Mouse (Mus musculus) heart, embryonic 16.5 days (tissue): ENCODE results near the gene Vwa8. TPM values are rescaled to one million over a fixed set of nuclear protein-coding genes. Genes with fewer than 3 reads are reported as not detected.
"Not testable (repeated sequence)": the region's sequence is repeated elsewhere in the genome, so short reads cannot be mapped to it uniquely, and the experiment has no call there.

ENCODE experiments used
- ATAC-seq: fragments of 200-750 bp; cut with Nextera tagmentation; replicated peaks from 2 replicates; pipeline ENCODE4 v1.8.0; 2017; ENCODE audit warnings: moderate number of reproducible peaks; ENCODE audit not compliant: insufficient read depth, low FRiP score; ENCODE audit errors: extremely low read depth
- H3K27ac ChIP-seq: fragments of 300-500 bp; sonication (generic); 2 replicates; pipeline ENCODE4 v1.5.1; 2014; ENCODE audit warnings: mild to moderate bottlenecking, low read length, control low read depth, moderate library complexity
- H3K27me3 ChIP-seq: fragments of 300-500 bp; sonication (generic); 2 replicates; pipeline ENCODE4 v1.6.1; 2014; ENCODE audit warnings: low read length, mixed read lengths; ENCODE audit not compliant: control insufficient read depth, insufficient read depth
- H3K36me3 ChIP-seq: fragments of 300-500 bp; sonication (generic); 2 replicates; pipeline ENCODE4 v1.6.1; 2014; ENCODE audit not compliant: control insufficient read depth, insufficient read depth
- H3K4me1 ChIP-seq: fragments of 300-500 bp; sonication (generic); 2 replicates; pipeline ENCODE4 v1.6.1; 2014; ENCODE audit warnings: low read length, mixed read lengths; ENCODE audit not compliant: control insufficient read depth, insufficient read depth
- H3K4me2 ChIP-seq: fragments of 300-500 bp; sonication (generic); 2 replicates; pipeline ENCODE4 v1.6.1; 2014; ENCODE audit warnings: low read depth, mild to moderate bottlenecking, control low read depth, low read length
- H3K4me3 ChIP-seq: fragments of 300-500 bp; sonication (generic); 2 replicates; pipeline ENCODE4 v1.5.1; 2014; ENCODE audit warnings: mild to moderate bottlenecking, control low read depth, low read length
- H3K9ac ChIP-seq: fragments of 300-500 bp; sonication (generic); 2 replicates; pipeline ENCODE4 v1.6.1; 2014; ENCODE audit warnings: low read length, control low read depth
- H3K9me3 ChIP-seq: fragments of 300-500 bp; sonication (generic); replicated peaks from 2 replicates; pipeline ENCODE4 v1.6.1; 2016; ENCODE audit warnings: low read length; ENCODE audit not compliant: control insufficient read depth
- WGBS: fragments of 180-500 bp; shearing (Covaris S2); extraction: QIAGEN DNeasy Blood & Tissue Kit; methylation state at CpG from one replicate; pipeline ENCODE4 v1.1.7; 2014; 5-methylcytosine and 5-hydroxymethylcytosine counted together
- polyA plus RNA-seq: library from polyadenylated mRNA; unstranded; fragments of >200 nt; fragmentation: Nextera tagmentation; extraction: Ambion mirVana; gene quantifications from 2 replicates; pipeline ENCODE4 v1.2.1, GENCODE M21; 2015

Vwa8 gene
- polyA plus RNA-seq, 1 experiment from 2014 or later: 16.9 TPM

GRCm38 (mm10) chr14:78877176-78877575, 28.3 kb downstream of the Vwa8 start:
- Histone ChIP-seq H3K4me1 (peaks cover 15% of the 10 kb centered on the region), H3K4me3 (no peak overlapping the region), H3K9me3 (no peaks in the 10 kb centered on the region), H3K4me2 (no peak overlapping the region), H3K9ac (no peak overlapping the region), H3K36me3 (0 out of 2 replicates have a peak, but pooled peaks cover 2% of the 10 kb centered on the region), H3K27me3 (no peaks in the 10 kb centered on the region), H3K27ac (no peak overlapping the region)
- ATAC-seq: no peak
- WGBS: 55% methylated on average over 2 of the region's 2 CpGs

- Histone ChIP-seq H3K27me3 (no peaks in the 10 kb centered on the region), H3K27ac (no peak overlapping the region), H3K36me3 (no peaks in the 10 kb centered on the region), H3K4me2 (no peak overlapping the region), H3K4me3 (no peak overlapping the region), H3K9ac (no peak overlapping the region), H3K9me3 (no peaks in the 10 kb centered on the region), H3K4me1 (peaks cover 15% of the 10 kb centered on the region)
- ATAC-seq: no peak
- WGBS: 49% methylated on average over 13 of the region's 13 CpGs
Measured at GRCm38 (mm10) chr14:78878402-78879045, 29.7 kb downstream of the Vwa8 start.

- H3K4me2 ChIP-seq: no peak overlapping the region
- no peak overlapping the region for H3K27ac ChIP-seq
- H3K36me3 ChIP-seq: no peaks in the 10 kb centered on the region
- ATAC-seq: no peak
- WGBS: 79% methylated on average over 4 of the region's 4 CpGs
- H3K4me3 ChIP-seq: no peak overlapping the region
- peaks cover 17% of the 10 kb centered on the region for H3K4me1 ChIP-seq
- H3K27me3 ChIP-seq: no peaks in the 10 kb centered on the region
- no peaks in the 10 kb centered on the region for H3K9me3 ChIP-seq
- no peak overlapping the region for H3K9ac ChIP-seq
Measured at GRCm38 (mm10) chr14:78880879-78881278, 32.0 kb downstream of the Vwa8 start.

GRCm38 (mm10) chr14:78881563-78881962, 32.7 kb downstream of the Vwa8 start:
- Histone ChIP-seq H3K36me3 (no peaks in the 10 kb centered on the region), H3K27me3 (no peaks in the 10 kb centered on the region), H3K9ac (peak overlapping the region; percentile 3; the same call in 1 of the 2 replicates), H3K9me3 (no peaks in the 10 kb centered on the region), H3K27ac (peak overlapping the region; percentile 13; the same call in 1 of the 2 replicates), H3K4me2 (peak overlapping the region; percentile 54), H3K4me1 (peaks cover 17% of the 10 kb centered on the region), H3K4me3 (peak overlapping the region; percentile 24; the same call in 1 of the 2 replicates)
- ATAC-seq: peak; percentile 63
- WGBS: 52% methylated on average over 10 of the region's 10 CpGs

GRCm38 (mm10) chr14:78885915-78886534, 37.2 kb downstream of the Vwa8 start:
- Histone ChIP-seq H3K4me3 (no peak overlapping the region), H3K9me3 (no peaks in the 10 kb centered on the region), H3K27ac (no peak overlapping the region), H3K9ac (no peak overlapping the region), H3K27me3 (no peaks in the 10 kb centered on the region), H3K4me2 (no peak overlapping the region), H3K36me3 (no peaks in the 10 kb centered on the region), H3K4me1 (peaks cover 9% of the 10 kb centered on the region)
- 68% methylated on average over 7 of the region's 7 CpGs for WGBS
- no peak for ATAC-seq

- peaks cover 4% of the 10 kb centered on the region for H3K4me1 ChIP-seq
- no peaks in the 10 kb centered on the region for H3K27me3 ChIP-seq
- no peak overlapping the region for H3K27ac ChIP-seq
- no peaks in the 10 kb centered on the region for H3K9me3 ChIP-seq
- no peak overlapping the region for H3K4me3 ChIP-seq
- peak; percentile 76 for ATAC-seq
- WGBS: 69% methylated on average over 8 of the region's 8 CpGs
- no peak overlapping the region for H3K9ac ChIP-seq
- no peaks in the 10 kb centered on the region for H3K36me3 ChIP-seq
- no peak overlapping the region for H3K4me2 ChIP-seq
Measured at GRCm38 (mm10) chr14:78886566-78887234, 37.8 kb downstream of the Vwa8 start.

GRCm38 (mm10) chr14:78887494-78887893, 38.6 kb downstream of the Vwa8 start:
- not testable (repeated sequence) for H3K36me3 ChIP-seq, H3K4me1 ChIP-seq, H3K4me2 ChIP-seq, ATAC-seq, H3K9me3 ChIP-seq, H3K27me3 ChIP-seq, H3K27ac ChIP-seq, H3K9ac ChIP-seq, H3K4me3 ChIP-seq
- 93% methylated on average over 14 of the region's 18 CpGs for WGBS

- no peak for ATAC-seq
- H3K27me3 ChIP-seq: no peaks in the 10 kb centered on the region
- no peak overlapping the region for H3K27ac ChIP-seq
- WGBS: 89% methylated on average over 1 of the region's 1 CpGs
- peaks cover 6% of the 10 kb centered on the region for H3K4me1 ChIP-seq
- no peaks in the 10 kb centered on the region for H3K9me3 ChIP-seq
- H3K4me3 ChIP-seq: no peak overlapping the region
- no peak overlapping the region for H3K4me2 ChIP-seq
- no peaks in the 10 kb centered on the region for H3K36me3 ChIP-seq
- no peak overlapping the region for H3K9ac ChIP-seq
Measured at GRCm38 (mm10) chr14:78895496-78895895, 46.6 kb downstream of the Vwa8 start.

GRCm38 (mm10) chr14:78896252-78896651, 47.4 kb downstream of the Vwa8 start:
- Histone ChIP-seq H3K9me3 (no peaks in the 10 kb centered on the region), H3K4me2 (no peak overlapping the region), H3K4me1 (peaks cover 14% of the 10 kb centered on the region), H3K36me3 (no peaks in the 10 kb centered on the region), H3K9ac (no peak overlapping the region), H3K27me3 (no peaks in the 10 kb centered on the region), H3K4me3 (no peak overlapping the region), H3K27ac (no peak overlapping the region)
- ATAC-seq: no peak
- 85% methylated on average over 5 of the region's 5 CpGs for WGBS
